Mouse (Mus musculus) spleen, adult 2 months (tissue): ENCODE measurements at regions not wholly inside any gene's neighbourhood (a gene's known extent, or its start where the extent isn't known, plus 50 kb on each side); places are given as distances from the start of the nearest gene placed in this dataset.

Experiments
- CTCF ChIP-seq: fragments of 200-500 bp; IDR thresholded peaks from 2 replicates; pipeline ENCODE4 v1.5.1; 2011; ENCODE audit warnings: mild to moderate bottlenecking, inconsistent platforms; ENCODE audit not compliant: insufficient read depth, insufficient read length, insufficient replicate concordance; ENCODE audit errors: extremely low read depth
- POLR2A ChIP-seq: fragments of 200-500 bp; IDR thresholded peaks from 2 replicates; pipeline ENCODE4 v1.6.1; 2011; ENCODE audit warnings: low read depth, low read length, inconsistent platforms

GRCm38 (mm10) chrX:166931048-166931447, 278.1 kb downstream of the Tmsb4x start:
- TF ChIP-seq POLR2A = no peak
- TF ChIP-seq CTCF = no peak
